Mouse (Mus musculus) liver, embryonic 14.5 days (tissue): ENCODE results near the gene Zcchc8.

Experiments
- CTCF ChIP-seq: IDR thresholded peaks from 2 replicates; pipeline ENCODE4 v1.5.1; 2016; ENCODE audit warnings: antibody characterized with exemption, low read depth, control low read depth
- EP300 ChIP-seq: IDR thresholded peaks from 2 replicates; pipeline ENCODE4 v1.6.1; 2016; ENCODE audit warnings: antibody characterized with exemption, low read depth

DNA sequence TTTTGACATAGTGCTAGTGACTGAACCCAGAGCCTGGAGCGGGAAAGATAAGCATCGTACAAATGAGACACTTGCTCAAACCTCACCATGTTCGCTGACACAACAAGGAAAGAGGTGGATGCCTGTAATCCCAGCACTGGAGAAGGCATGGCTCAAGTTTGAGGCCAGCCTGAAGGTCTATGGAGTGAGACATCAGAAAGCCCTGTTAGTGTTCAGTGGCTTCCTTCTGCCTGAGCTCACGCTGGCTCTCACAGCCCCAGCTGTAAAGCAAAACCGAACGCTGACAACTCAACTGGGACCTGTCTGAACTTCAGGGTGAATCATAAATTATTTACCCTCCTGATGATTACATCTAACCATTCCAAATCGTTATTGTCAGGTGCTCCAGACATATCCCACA is 54.9 kb downstream of the Zcchc8 start:
- TF ChIP-seq EP300 (no peak), CTCF (no peak)
